Mouse (Mus musculus) lung, postnatal 0 days (tissue): ENCODE measurements at regions not wholly inside any gene's neighbourhood (a gene's known extent, or its start where the extent isn't known, plus 50 kb on each side); places are given as distances from the start of the nearest gene placed in this dataset.

Experiments
- CTCF ChIP-seq: IDR thresholded peaks from 2 replicates; pipeline ENCODE4 v1.5.1; 2016; ENCODE audit warnings: antibody characterized with exemption, mild to moderate bottlenecking
- EP300 ChIP-seq: IDR thresholded peaks from 2 replicates; pipeline ENCODE4 v1.6.1; 2016; ENCODE audit warnings: antibody characterized with exemption, mild to moderate bottlenecking, control low read depth

- no peak for TF ChIP-seq CTCF
- TF ChIP-seq EP300 = no peak
Observed at GRCm38 (mm10) chr9:83254356-83254755, 107.9 kb upstream of the Hmgn3 start.
